Mouse (Mus musculus) erythroid progenitor cell, adult 5-6 weeks (primary cell): ENCODE results near the gene Olfr463. TPM values are rescaled to one million over a fixed set of nuclear protein-coding genes. Genes with fewer than 3 reads are reported as not detected.
"Not testable (repeated sequence)": the region's sequence is repeated elsewhere in the genome, so short reads cannot be mapped to it uniquely, and the experiment has no call there.

Experiments
- ATAC-seq: replicated peaks from 2 replicates; pipeline ENCODE4 v1.8.0; 2016; ENCODE audit warnings: moderate number of reproducible peaks, mild to moderate bottlenecking, moderate TSS enrichment, inconsistent platforms; ENCODE audit not compliant: poor library complexity, low FRiP score, severe bottlenecking
- total RNA-seq, 2 experiments: library from RNA; stranded (forward) in 1 of 2; stranded (reverse) in 1 of 2; fragments of 150-400 nt in 1 of 2; fragments of 186-747, 209-891 nt in 1 of 2; gene quantifications; 2 replicates each; pipeline versions ENCODE4 v1.2.3 to v1.2.4; 2015 to 2017; ENCODE audit warnings: low replicate concordance in 2 of 2

Olfr463 gene
- total RNA-seq (2015; ENCODE audit: low replicate concordance) (not detected in 2 replicates), total RNA-seq (2017; ENCODE audit: low replicate concordance) (not detected in 2 replicates)

- no peak for ATAC-seq
Observed at GRCm38 (mm10) chr11:87897287-87897686, at the start of gene Olfr463. TSS of gene Olfr463 (minus strand) at chr11:87897387.

- ATAC-seq: no peak
Observed at GRCm38 (mm10) chr11:87935467-87935866, 38.3 kb upstream of the Olfr463 start.

GRCm38 (mm10) chr11:87933731-87934130 is 36.5 kb upstream of the Olfr463 start:
- no peak for ATAC-seq

- no peak for ATAC-seq
Observed at GRCm38 (mm10) chr11:87930348-87930747, 33.2 kb upstream of the Olfr463 start.

- no peak for ATAC-seq
Observed at GRCm38 (mm10) chr11:87920966-87921365, 23.8 kb upstream of the Olfr463 start, which contains the start of gene Olfr464. TSS of gene Olfr464 (minus strand) at chr11:87920967.

GRCm38 (mm10) chr11:87920301-87920700 is 23.1 kb upstream of the Olfr463 start:
- ATAC-seq: no peak

- ATAC-seq: no peak
Observed at GRCm38 (mm10) chr11:87916005-87916404, 18.8 kb upstream of the Olfr463 start.

- no peak for ATAC-seq
Observed at GRCm38 (mm10) chr11:87904331-87904730, 7.1 kb upstream of the Olfr463 start.

GRCm38 (mm10) chr11:87892168-87892567 is 5.0 kb downstream of the Olfr463 start, which contains the start of gene Olfr462:
TSS of gene Olfr462 (minus strand) at chr11:87892268.
- no peak for ATAC-seq

GRCm38 (mm10) chr11:87884856-87885255 is 12.3 kb downstream of the Olfr463 start:
- ATAC-seq: no peak

- no peak for ATAC-seq
Observed at GRCm38 (mm10) chr11:87883493-87883892, 13.7 kb downstream of the Olfr463 start.

- no peak for ATAC-seq
Observed at GRCm38 (mm10) chr11:87881714-87882113, 15.5 kb downstream of the Olfr463 start.

- no peak for ATAC-seq
Observed at GRCm38 (mm10) chr11:87879826-87880225, 17.4 kb downstream of the Olfr463 start.

- ATAC-seq: no peak
Observed at GRCm38 (mm10) chr11:87875436-87875835, 21.8 kb downstream of the Olfr463 start, which contains the start of gene Epx. TSS of gene Epx (minus strand) at chr11:87875536.

- ATAC-seq: no peak
Observed at GRCm38 (mm10) chr11:87871766-87872165, 25.4 kb downstream of the Olfr463 start.

GRCm38 (mm10) chr11:87870096-87870495 is 27.1 kb downstream of the Olfr463 start:
- no peak for ATAC-seq

- ATAC-seq: not testable (repeated sequence)
Observed at GRCm38 (mm10) chr11:87866891-87867290, 30.3 kb downstream of the Olfr463 start.

- no peak for ATAC-seq
Observed at GRCm38 (mm10) chr11:87862805-87863204, 34.4 kb downstream of the Olfr463 start.

- ATAC-seq: no peak
Observed at GRCm38 (mm10) chr11:87860426-87860825, 36.8 kb downstream of the Olfr463 start.

GRCm38 (mm10) chr11:87859273-87859672 is 37.9 kb downstream of the Olfr463 start:
- no peak for ATAC-seq

- ATAC-seq: no peak
Observed at GRCm38 (mm10) chr11:87854550-87854949, 42.6 kb downstream of the Olfr463 start.

- no peak for ATAC-seq
Observed at GRCm38 (mm10) chr11:87853597-87853954, 43.6 kb downstream of the Olfr463 start.
